Mouse (Mus musculus) stomach, postnatal 0 days (tissue): ENCODE results near the gene Hspb7. TPM values are rescaled to one million over a fixed set of nuclear protein-coding genes. Genes with fewer than 3 reads are reported as not detected.
A peak's percentile ranks its signal among the peaks of the same experiment; 100 is the strongest.

Experiments
- ATAC-seq: fragments of 200-750 bp; cut with Nextera tagmentation; 2 replicates; pipeline ENCODE4 v1.8.0; 2017; ENCODE audit not compliant: low FRiP score, low TSS enrichment
- DNase-seq: peaks from one replicate; pipeline ENCODE4 v3.0.0-alpha.2; 2016; ENCODE audit warnings: low spot score
- H3K27ac ChIP-seq: fragments of 300-500 bp; sonication (generic); replicated peaks from 2 replicates; pipeline ENCODE4 v1.5.1; 2014; ENCODE audit warnings: mild to moderate bottlenecking, control low read depth
- H3K27me3 ChIP-seq: fragments of 300-500 bp; sonication (generic); 2 replicates; pipeline ENCODE4 v1.6.1; 2014; ENCODE audit warnings: low read length; ENCODE audit not compliant: control insufficient read depth, insufficient read depth
- H3K36me3 ChIP-seq: fragments of 300-500 bp; sonication (generic); 2 replicates; pipeline ENCODE4 v1.6.1; 2014; ENCODE audit warnings: low read length, mixed read lengths; ENCODE audit not compliant: control insufficient read depth, insufficient read depth
- H3K4me1 ChIP-seq: fragments of 300-500 bp; sonication (generic); replicated peaks from 2 replicates; pipeline ENCODE4 v1.6.1; 2014; ENCODE audit warnings: antibody characterized with exemption; ENCODE audit not compliant: control insufficient read depth, insufficient read depth
- H3K4me2 ChIP-seq: fragments of 300-500 bp; sonication (generic); replicated peaks from 2 replicates; pipeline ENCODE4 v1.6.1; 2014; ENCODE audit warnings: low read depth, mild to moderate bottlenecking, control low read depth, moderate library complexity
- H3K4me3 ChIP-seq: fragments of 300-500 bp; sonication (generic); 2 replicates; pipeline ENCODE4 v1.5.1; 2014; ENCODE audit warnings: low read depth, low read length, control low read depth
- H3K9ac ChIP-seq: fragments of 300-500 bp; sonication (generic); 2 replicates; pipeline ENCODE4 v1.6.1; 2014; ENCODE audit warnings: mild to moderate bottlenecking, low read length, control low read depth, mixed read lengths
- H3K9me3 ChIP-seq: fragments of 300-500 bp; sonication (generic); 2 replicates; pipeline ENCODE4 v1.6.1; 2016; ENCODE audit warnings: low read length; ENCODE audit not compliant: control insufficient read depth
- CTCF ChIP-seq: IDR thresholded peaks from 2 replicates; pipeline ENCODE4 v1.5.1; 2016; ENCODE audit warnings: antibody characterized with exemption, low read depth, mild to moderate bottlenecking, moderate library complexity
- EP300 ChIP-seq: optimal IDR thresholded peaks from 2 replicates; pipeline ENCODE3; 2016; ENCODE audit warnings: antibody characterized with exemption
- WGBS: fragments of 180-500 bp; shearing (Covaris S2); extraction: QIAGEN DNeasy Blood & Tissue Kit; methylation state at CpG from one replicate; pipeline ENCODE4 v1.1.7; 2014; 5-methylcytosine and 5-hydroxymethylcytosine counted together
- polyA plus RNA-seq: library from polyadenylated mRNA; unstranded; fragments of >200 nt; fragmentation: Nextera tagmentation; extraction: Ambion mirVana; gene quantifications from 2 replicates; pipeline ENCODE4 v1.2.1, GENCODE M21; 2015

Hspb7 gene
- polyA plus RNA-seq, 1 experiment from 2014 or later: 2.3 TPM

DNA sequence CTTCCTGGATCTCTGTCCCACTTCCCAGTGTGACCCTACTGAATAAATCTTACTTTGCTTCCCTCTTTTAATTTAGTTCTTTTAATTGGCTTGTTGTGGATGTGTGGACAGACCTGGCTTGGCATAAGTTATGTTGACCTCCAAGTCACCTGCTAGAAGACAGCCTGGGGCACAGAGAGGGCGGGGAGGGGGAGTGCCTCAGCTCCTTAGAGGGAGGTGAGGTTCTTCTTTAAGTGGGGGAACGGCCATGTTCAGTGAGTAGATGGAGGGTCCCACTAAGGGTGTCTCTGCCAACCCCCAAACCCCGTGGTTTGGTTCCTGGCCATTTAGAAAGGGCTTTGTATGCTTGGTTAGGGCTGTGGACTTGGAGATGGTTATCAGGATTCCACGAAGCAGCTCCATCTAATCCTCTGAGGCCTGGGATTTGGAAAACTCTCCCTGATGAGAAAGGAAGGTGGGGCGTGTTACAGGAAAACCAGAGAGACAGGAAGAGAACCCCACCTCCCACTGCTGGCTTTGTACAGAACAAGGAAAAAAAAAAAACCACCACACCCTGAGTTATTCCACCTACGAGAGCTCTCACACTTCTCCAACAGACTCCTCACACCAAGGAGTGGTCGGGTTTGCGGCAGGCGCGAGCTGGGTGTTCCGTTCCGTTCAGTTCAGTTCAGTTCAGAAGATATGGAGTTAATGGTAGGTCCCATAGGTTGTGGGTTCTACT is 18.7 kb downstream of the Hspb7 start:
- no peak overlapping the region for H3K4me2 ChIP-seq
- no peak overlapping the region for H3K27ac ChIP-seq
- H3K9ac ChIP-seq: no peak overlapping the region
- H3K4me3 ChIP-seq: no peak overlapping the region
- no peaks in the 10 kb centered on the region for H3K27me3 ChIP-seq
- ATAC-seq (0 out of 2 replicates have a peak, but pooled peaks have one; percentile 47), DNase-seq (no peak)
- no peaks in the 10 kb centered on the region for H3K9me3 ChIP-seq
- TF ChIP-seq EP300 (no peak), CTCF (no peak)
- no peaks in the 10 kb centered on the region for H3K36me3 ChIP-seq
- WGBS: 51% methylated on average over 12 of the region's 12 CpGs
- no peaks in the 10 kb centered on the region for H3K4me1 ChIP-seq

DNA sequence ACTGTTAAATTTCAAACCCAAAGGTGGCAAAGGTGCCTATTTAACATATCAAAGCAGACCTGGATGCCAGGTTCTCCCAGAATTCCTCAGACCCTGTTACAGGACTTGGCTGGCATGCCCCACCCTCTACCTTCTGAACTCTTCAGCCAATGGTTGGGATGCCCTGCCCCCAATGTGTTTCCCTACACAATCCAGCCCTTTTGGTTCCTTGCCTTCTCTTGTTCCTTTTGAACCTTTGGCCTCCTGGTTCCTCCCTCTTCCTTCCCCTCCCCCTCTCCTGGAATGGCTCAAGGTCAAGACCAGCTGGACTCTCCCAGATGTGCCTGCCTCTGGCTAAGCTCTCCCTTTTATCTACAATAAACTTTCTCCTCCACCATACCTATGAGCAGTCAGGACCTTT is 20.3 kb downstream of the Hspb7 start:
- Histone ChIP-seq H3K4me2 (no peak overlapping the region), H3K27ac (no peak overlapping the region), H3K4me1 (0 out of 2 replicates have a peak, but pooled peaks cover 4% of the 10 kb centered on the region), H3K27me3 (no peaks in the 10 kb centered on the region), H3K9me3 (no peaks in the 10 kb centered on the region), H3K9ac (no peak overlapping the region), H3K4me3 (no peak overlapping the region), H3K36me3 (no peaks in the 10 kb centered on the region)
- DNase-seq: no peak
- no peak for TF ChIP-seq CTCF
- no peak for TF ChIP-seq EP300
- ATAC-seq: no peak

DNA sequence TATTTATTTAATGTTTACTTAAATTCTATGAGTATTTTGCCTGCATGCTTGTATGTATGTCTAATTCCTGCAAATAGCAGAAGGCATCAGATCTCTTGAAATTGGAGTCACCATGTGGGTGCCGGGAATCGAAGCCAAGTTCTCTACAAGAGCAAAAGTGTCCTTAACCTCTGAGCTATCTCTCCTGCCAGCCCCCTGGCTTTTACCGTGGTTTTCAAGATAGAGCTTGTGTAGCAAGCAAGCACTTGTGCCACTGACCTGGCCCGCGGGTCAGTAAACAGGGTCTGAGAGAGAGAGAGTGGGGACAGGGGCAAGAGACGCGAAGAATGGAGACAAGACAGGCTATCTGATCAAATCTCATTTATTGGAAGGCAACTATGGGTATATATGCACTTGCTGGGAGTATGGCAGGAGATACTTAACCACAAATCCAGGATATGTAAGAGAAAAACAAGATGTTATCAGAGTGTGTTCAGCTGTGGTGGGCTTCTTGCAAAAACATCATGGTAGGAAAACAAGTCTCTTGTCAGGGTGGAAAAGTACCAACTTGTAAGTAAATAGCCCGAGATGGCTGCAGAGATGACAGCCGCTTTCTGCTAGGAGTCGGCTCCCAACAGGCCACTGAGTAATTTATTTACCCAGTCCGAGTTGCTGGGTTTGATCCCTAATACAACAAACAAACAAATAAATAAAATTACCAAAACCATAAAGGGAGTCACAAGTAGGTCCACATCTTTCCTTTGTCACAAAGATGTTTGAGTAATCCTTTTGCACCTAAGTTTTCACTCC is 23.3 kb downstream of the Hspb7 start:
- Histone ChIP-seq H3K4me1 (0 out of 2 replicates have a peak, but pooled peaks cover 4% of the 10 kb centered on the region), H3K27me3 (no peaks in the 10 kb centered on the region), H3K9ac (peak overlapping the region; percentile 89), H3K9me3 (no peaks in the 10 kb centered on the region), H3K27ac (no peak overlapping the region; the same call in 1 of the 2 replicates), H3K4me3 (peak overlapping the region; percentile 100), H3K4me2 (peak overlapping the region; percentile 95), H3K36me3 (peaks cover 4% of the 10 kb centered on the region; the same call in 1 of the 2 replicates)
- no peak for DNase-seq
- WGBS: 37% methylated on average over 11 of the region's 11 CpGs
- TF ChIP-seq CTCF: no peak
- no peak for ATAC-seq

DNA sequence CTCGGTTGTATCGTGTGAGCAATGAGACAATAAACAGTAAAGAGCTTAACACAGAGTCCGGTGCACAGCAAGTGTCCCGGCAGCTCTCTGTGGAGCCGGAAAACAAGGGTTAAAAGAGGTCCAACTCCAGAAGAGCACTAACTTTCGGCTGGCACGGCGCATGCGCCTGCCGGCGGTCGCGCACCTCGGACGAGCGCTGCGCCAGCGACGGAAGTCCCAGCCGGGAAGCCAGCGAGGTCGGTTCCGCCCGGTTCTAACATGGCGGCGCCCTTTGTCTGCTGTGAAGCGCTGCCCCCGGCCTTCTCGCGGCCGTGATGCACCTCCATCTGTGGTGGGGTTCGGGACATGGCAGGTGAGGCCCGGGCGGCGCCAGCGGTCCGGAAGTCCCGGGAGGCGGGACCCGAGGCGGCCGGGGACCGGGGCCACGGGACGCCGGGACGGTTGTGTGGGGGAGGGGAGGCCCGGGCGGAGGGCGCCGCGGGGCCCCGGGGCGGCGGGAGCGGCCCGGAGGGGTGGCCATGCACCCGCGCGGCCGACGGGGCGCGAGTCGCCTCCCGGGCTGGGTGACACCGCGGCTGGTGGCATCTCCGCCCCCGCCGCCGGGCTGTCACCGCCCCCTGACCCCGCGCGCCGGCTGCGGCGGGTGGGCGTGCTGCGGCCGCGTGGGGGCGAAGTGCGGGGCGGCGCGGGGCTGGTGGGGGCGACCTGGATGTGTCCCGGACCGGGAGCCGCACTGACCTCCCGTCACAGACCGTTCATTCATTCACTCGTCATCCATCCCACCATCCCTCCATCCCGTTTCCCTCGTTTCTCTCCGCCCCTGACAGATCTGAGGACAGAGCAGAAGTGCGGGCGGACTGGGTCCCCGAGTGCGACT is 24.1 kb downstream of the Hspb7 start, which contains the start of gene Zbtb17:
Gene Zbtb17 (plus strand): TSS at position 204 of the 877 bp plus-strand sequence.
- H3K27me3 ChIP-seq: no peaks in the 10 kb centered on the region
- H3K9me3 ChIP-seq: no peaks in the 10 kb centered on the region
- peaks cover 6% of the 10 kb centered on the region; the same call in 1 of the 2 replicates for H3K36me3 ChIP-seq
- H3K4me1 ChIP-seq: 0 out of 2 replicates have a peak, but pooled peaks cover 4% of the 10 kb centered on the region
- peak within 1 kb of the TSS; percentile 100 for H3K4me3 ChIP-seq
- H3K9ac ChIP-seq: peak within 1 kb of the TSS; percentile 89
- WGBS: under 1% methylated on average over 42 of the region's 102 CpGs
- TF ChIP-seq EP300: no peak
- 0 out of 2 replicates have a peak, but pooled peaks have one; percentile 1 for TF ChIP-seq CTCF
- peak within 1 kb of the TSS; percentile 79 for H3K27ac ChIP-seq
- ATAC-seq (peak; percentile 92), DNase-seq (peak; percentile 91)
- peak within 1 kb of the TSS; percentile 95 for H3K4me2 ChIP-seq

DNA sequence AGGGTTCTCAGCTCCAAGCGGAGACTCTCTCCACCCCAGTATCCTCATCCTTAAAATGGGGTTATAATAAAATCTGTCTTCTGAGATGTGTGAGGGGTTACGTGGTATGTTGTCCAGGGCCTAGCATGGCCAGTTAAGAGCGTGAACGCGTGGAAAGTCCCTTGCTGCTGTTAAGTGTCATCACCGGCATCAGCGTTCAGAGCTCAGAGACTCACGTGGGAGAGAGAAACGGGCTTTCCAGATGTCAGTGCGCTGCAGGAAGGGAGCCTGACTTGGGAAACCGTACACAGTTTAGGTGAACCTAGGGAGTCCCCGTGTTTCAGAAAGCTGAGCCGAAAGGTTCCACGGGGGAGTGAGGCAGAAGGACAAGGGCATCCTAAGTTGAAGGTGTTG is 24.7 kb downstream of the Hspb7 start:
- Histone ChIP-seq H3K27me3 (no peaks in the 10 kb centered on the region), H3K9me3 (no peaks in the 10 kb centered on the region), H3K9ac (peak overlapping the region; percentile 89), H3K4me2 (peak overlapping the region; percentile 95), H3K36me3 (peaks cover 6% of the 10 kb centered on the region; the same call in 1 of the 2 replicates), H3K4me3 (peak overlapping the region; percentile 100), H3K27ac (peak overlapping the region; percentile 79), H3K4me1 (0 out of 2 replicates have a peak, but pooled peaks cover 4% of the 10 kb centered on the region)
- DNase-seq: no peak
- 14% methylated on average over 14 of the region's 14 CpGs for WGBS
- no peak for TF ChIP-seq EP300
- no peak for TF ChIP-seq CTCF
- ATAC-seq: no peak
